Mouse (Mus musculus): ENCODE results near the gene Kcnh7.

GRCm38 (mm10) chr2:63184551-63185430, 704 bp upstream of the Kcnh7 start:
- TF ChIP-seq CTCF (IDR thresholded peaks at IDR 0.05; ENCODE audit: control insufficient read depth, insufficient read depth, insufficient read length), result no peak
- no peak for TF ChIP-seq USF1 (IDR thresholded peaks at IDR 0.05; ENCODE audit: low read depth)

Data from C2C12 (cell line).